Comparison of ENCODE assay signal across 8 mouse cellular contexts in genomic region chr6:113419199-113419587, GRCm38 (mm10). TPM values are rescaled to one million over a fixed set of nuclear protein-coding genes. Genes with fewer than 3 reads are reported as not detected.
DNase-seq lines count a peak whose midpoint lies in the region; ATAC-seq lines count a peak whose summit lies in the region.

Rpusd3 (minus strand) TSS chr6:113419340.

- peak; percentile 96 for DNase-seq in T-cell, adult 2 months (ENCODE audit: low spot score)
- peak; percentile 99 for DNase-seq in cerebellum, postnatal 36 days
- peak; percentile 99 for DNase-seq in gastrocnemius, adult 18-20 months (ENCODE audit: low spot score)
- DNase-seq in left cerebral cortex, adult 18-20 months (ENCODE audit: low spot score in 2 of 2), result peak; percentile 98 to 100
- DNase-seq in right cerebral cortex, adult 18-20 months, result peak; percentile 97
- peak; percentile 100 for DNase-seq in urinary bladder, postnatal 10 days (ENCODE audit: low spot score)

- H3K9ac ChIP-seq in hindbrain, embryonic 16.5 days (ENCODE audit: low read depth, low read length), result peak within 1 kb of the TSS; percentile 72

- ATAC-seq in hindbrain, embryonic 16.5 days, result peak; percentile 98

- no peaks in the 10 kb centered on the region for H3K27me3 ChIP-seq in hindbrain, embryonic 16.5 days (replicated peaks; ENCODE audit: control insufficient read depth, insufficient read depth, low read length)

- H3K4me2 ChIP-seq in hindbrain, embryonic 16.5 days (ENCODE audit: low read length), result peak within 1 kb of the TSS; percentile 98

- H3K4me3 ChIP-seq in hindbrain, embryonic 16.5 days (ENCODE audit: low read length), result peak within 1 kb of the TSS; percentile 63
- H3K4me3 ChIP-seq in macrophage (ENCODE audit: inconsistent target), result peak within 1 kb of the TSS; percentile 65

- H3K9me3 ChIP-seq in hindbrain, embryonic 16.5 days (ENCODE audit: control insufficient read depth, low read length), result no peaks in the 10 kb centered on the region

- peaks cover 18% of the 10 kb centered on the region for H3K4me1 ChIP-seq in hindbrain, embryonic 16.5 days (ENCODE audit: control insufficient read depth, insufficient read depth, low read depth, low read length)

- no peaks in the 10 kb centered on the region for H3K79me2 ChIP-seq in macrophage (ENCODE audit: inconsistent target)

- WGBS in hindbrain, embryonic 16.5 days, result 0% methylated on average over 25 of the region's 25 CpGs
- WGBS in macrophage (ENCODE audit: missing documents), result under 1% methylated on average over 25 of the region's 25 CpGs

- peak within 1 kb of the TSS; percentile 46 for H3K27ac ChIP-seq in hindbrain, embryonic 16.5 days (ENCODE audit: low read depth, low read length)
- 0 out of 2 replicates have a peak within 1 kb of the TSS, but pooled peaks have one; percentile 10 for H3K27ac ChIP-seq in macrophage

- H3K36me3 ChIP-seq in hindbrain, embryonic 16.5 days (ENCODE audit: control insufficient read depth, insufficient read depth, low read length), result peaks cover 6% of the 10 kb centered on the region; the same call in 1 of the 2 replicates
- H3K36me3 ChIP-seq in macrophage (ENCODE audit: inconsistent target), result no peaks in the 10 kb centered on the region

RNA-seq across cellular contexts. Expression of gene Rpusd3, which starts in this region (rescaled TPM):
- 10 to 100 TPM in 1 of 2 experiments, 1 to 10 TPM in 1; 9.2 to 11.1 TPM for total RNA-seq in gastrocnemius, adult 18-20 months (2021)
- polyA plus RNA-seq in hindbrain, embryonic 16.5 days (2015; fragmentation: Nextera tagmentation; extraction: Ambion mirVana), result 21.5 and 21.7 TPM in 2 replicates
- 10 to 100 TPM; 14.7 to 19.8 TPM for total RNA-seq in left cerebral cortex, adult 18-20 months (2021)
- 10 to 100 TPM in 2 of 26 experiments, 1 to 10 TPM in 17, under 1 TPM in 1, not detected in 6; 0.94 to 13.0 (median 5.5) TPM for total RNA-seq in macrophage (2018; cell fraction: chromatin; rRNA removed)
- total RNA-seq in macrophage (2018; cell fraction: cytosol; rRNA removed), result 1 to 10 TPM in 23 of 26 experiments, under 1 TPM in 3; 0.66 to 4.9 (median 2.4) TPM
- total RNA-seq in macrophage (2018; cell fraction: nucleus; rRNA removed), result 10 to 100 TPM in 5 of 26 experiments, 1 to 10 TPM in 16, under 1 TPM in 2, not detected in 3; 0.72 to 17.4 (median 4.1) TPM
- 1.5 to 5.0 TPM (median 4.2 TPM) in 3 replicates for polyA plus RNA-seq in macrophage (2018)

Comparison
In these comparisons a context has a peak if more than half of its experiments do, and no peak if none do; other contexts are left out.
1. Peak in every context shown above with its lines: DNase-seq, ATAC-seq, H3K4me3 ChIP-seq and H3K27ac ChIP-seq.